Mouse (Mus musculus) spleen, adult 12 weeks (tissue): Measurements from ENCODE around the gene Sigirr.

ENCODE experiments used
- DNase-seq: peaks from one replicate; pipeline ENCODE4 v3.0.0; 2022; ENCODE audit warnings: low spot score

Gene Sigirr

DNA sequence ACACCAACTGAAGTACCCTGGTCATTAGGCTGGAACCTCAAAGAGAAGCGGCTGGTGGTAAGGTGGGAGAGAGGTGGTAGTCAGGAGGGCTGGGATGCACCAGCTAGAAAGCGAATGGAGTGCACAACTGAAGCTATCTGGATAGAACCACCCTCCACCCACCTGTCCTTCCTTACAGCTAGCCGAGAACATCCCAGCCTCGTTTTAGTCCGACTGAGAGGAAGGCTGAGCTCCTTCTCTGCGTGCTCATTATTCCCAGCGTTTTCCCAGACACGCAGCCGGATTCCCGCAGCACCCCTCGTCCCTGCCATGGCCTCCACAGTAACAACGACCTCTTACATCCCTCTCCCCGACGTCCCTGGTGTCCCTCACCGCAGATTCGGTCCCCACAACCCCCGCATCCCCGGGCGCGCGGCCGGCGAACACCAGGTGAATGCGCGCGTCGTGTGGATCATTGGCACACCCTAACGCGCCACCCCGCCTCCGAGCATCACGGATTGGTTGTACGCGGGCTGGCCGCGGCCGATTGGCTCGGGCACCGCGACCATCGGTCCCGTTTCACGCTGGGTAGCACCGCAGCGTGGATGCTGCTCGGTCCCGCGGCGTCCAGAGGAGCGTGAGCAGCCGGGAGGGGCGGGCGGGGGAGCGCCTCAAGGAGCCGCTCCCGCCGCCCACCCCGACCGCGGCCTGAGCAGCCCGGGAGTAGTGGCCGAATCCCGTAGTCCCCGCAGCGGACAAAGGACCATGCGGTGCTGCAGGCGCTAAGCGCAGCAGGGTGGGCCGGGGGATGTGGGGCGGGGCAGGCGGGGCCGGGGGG, 39.7 kb downstream of the Sigirr start, which contains the start of gene B4galnt4:
TSS of gene B4galnt4 (plus strand) at position 679 of the 817 bp plus-strand sequence.
- peak; percentile 27 for DNase-seq

DNA sequence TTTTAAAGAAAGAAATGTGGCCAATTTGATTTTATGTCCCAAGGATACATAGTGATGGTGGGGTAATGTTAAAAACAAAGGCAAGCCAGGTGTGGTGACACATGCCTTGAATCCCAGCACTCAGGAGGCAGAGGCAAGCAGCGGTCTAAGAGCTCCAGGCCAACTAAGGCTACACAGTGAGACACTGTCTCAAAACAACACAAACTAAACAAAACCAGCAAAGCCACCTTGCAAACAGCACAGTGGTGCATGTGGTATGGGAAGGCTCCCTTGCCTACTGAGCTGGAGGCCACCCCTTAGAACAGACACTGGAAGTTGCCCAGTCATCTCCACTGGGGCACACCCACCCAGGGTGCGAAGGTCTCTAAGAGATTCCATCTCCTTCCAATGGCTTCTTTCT, 40.4 kb downstream of the Sigirr start:
- no peak for DNase-seq

DNA sequence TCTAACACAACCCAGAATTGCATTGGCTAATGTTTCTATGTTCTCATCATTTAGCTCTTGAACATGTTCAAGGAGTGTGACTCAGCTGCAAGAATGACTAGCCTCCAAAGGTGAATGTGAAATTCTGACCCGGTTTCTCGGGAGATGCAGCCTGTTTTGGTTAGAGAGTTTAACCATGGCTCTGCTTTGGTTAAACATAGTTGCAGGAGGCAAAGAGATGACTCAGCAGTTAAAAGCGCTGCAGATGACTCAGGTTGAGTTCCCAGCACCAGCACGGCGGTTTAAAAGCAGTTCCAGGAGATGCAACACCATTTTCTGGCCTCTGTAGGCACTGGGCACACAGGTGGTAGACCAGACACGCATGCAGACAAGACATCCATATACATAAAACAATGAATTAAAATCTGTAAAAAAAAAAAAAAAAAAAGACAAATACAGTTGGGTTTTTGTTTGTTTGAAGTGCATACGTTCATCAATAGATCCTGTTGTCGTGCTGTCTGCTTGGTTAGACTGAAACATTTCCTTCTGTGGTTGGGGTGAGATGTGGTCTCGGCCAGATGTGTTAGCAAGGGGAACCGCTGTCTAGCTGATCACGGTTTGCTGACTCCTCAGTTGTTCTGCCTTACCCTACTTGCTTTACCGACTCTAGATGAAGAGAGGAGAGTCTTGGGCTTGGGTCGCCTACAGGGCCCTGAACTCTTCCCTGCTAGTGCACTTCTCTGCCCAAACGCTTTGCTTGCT, 41.6 kb downstream of the Sigirr start:
- no peak for DNase-seq

DNA sequence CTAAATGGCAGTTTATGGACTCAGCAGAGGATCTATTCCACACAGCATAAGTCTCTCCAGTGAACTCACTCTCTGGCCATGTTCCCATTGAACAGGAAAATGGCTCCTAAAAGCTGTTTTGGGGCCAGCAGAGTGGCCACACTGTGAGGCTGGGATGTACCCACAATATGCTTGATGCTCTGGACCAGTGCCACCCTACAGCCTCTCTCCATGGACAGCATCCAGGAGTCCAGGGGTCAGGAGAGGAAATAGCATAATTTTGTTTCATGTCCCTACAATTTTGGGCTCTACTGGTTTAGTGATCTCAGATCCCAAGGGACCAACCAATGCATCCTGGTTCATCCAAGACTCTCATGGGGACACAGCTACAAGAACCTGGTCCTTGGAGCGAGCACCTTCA, 42.8 kb downstream of the Sigirr start:
- no peak for DNase-seq

DNA sequence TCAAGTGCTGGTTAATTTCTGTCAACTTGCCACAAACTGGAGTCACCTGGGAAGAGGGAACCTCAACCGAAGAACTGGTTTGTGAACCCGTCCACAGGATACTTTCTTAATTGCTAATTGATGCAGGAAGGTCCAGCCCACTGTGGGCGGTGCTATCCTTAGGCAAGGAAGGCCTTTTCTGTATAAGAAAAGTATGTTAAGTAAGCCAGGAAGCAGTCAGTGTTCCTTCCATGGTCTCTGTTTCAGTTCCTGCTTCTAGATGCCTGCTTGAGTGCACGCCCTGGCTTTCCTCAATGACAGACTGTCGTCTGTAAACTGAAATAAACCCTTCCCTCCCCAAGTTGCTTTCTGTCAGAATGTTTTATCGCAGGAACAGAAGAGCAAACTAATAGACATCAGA, 43.4 kb downstream of the Sigirr start:
- no peak for DNase-seq

DNA sequence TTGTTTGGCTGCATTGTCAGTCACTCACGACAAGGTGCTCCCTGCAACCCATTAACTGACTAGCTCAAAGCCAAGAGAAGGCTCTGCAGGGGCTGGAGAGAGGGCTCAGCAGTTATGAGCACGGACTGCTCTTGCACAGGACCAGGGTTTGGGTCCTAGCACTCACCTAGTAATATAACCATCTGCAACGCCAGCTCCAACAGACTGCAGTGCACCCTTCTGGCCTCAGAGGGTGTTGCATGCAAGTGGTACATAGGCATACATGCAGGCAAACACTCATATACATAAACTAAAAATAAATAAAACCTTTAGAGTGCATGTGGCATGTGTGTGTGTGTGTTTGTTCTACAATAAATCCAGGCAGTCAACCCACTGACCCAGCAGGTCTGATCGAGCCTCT, 44.6 kb downstream of the Sigirr start:
- DNase-seq = no peak

DNA sequence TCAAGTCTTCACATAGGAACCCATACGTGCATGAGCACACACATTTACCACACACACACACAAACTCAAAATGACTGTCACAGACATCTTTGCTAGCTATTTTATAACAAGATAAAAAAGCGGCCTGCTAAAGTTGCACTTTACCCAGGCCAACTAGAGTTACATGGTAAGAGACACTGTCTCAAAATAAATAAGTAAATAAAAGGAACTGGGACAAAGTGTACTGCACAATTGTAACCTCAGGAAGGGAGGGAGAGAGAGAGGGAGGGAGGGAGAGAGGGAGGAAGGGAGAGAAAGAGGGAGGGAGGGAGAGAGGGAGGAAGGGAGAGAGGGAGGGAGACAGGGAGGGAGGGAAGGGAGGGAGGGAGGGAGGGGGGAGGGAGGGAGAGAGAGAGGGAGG, 48.0 kb downstream of the Sigirr start:
- no peak for DNase-seq

DNA sequence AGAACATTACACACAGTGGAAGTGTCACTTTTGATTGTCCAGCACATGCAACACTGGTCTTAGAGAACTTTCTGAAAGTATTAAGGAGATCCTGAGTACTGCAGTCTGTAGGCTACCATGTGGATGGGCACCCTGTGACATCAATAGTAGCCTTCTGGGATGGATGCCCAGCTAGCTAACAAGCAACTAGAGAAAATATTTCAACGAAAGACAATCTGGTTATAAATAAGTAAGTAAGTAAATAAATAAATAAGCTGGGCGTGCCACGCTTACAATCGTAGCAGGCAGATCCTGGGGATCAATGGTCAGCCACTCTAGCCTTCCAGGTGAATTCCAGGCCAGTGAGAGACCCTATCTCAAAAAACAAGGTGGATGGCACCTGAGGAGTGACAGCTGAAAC, 48.4 kb downstream of the Sigirr start:
- DNase-seq = no peak

DNA sequence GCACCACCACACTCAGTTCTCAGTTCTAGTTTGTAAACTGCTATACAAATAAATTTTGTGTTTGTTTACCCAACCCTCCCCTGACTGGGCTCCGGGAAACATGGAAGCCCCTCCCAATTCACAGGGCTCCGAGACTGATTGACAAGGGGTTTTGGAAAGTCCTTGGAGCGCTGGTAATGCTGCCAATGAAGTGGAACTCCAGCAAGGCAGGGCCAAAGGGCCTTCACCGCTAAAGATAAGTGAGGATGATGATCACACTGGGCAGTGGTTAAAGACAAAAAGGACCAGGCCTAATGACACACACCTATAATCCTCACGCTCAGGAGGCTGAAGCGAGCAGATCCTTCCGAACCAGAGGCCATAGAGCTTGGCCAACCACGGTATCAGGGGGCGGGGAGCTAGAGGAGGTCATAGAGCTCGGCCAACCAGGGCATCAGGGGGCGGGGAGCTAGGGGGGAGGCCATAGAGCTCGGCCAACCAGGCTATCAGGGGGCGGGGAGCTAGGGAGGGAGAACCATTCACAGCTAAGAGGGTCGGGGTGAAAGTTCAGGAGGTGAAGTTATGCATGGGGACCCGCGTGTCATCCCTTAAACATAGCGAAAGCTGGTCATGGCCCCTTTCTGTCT, 49.2 kb downstream of the Sigirr start:
- no peak for DNase-seq

DNA sequence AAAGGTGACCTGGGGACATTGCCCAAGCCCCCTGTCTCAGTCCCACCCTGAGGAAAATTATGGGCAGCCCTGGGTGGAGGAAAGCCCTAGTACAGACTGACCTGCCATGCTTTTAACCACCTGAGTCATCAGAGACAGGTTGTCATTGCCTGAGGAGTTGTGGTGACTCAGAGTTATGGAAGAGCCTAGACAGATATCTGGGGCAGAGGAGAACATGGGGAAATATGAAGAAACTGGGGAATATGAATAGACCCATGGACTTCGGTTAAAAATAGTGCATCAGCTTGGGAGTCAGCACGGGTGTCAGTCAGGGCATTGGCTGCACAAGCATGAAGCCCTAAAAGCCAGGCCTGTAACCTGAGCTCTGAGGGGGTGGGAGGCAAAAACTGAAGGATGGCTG, 51.0 kb downstream of the Sigirr start:
- no peak for DNase-seq

DNA sequence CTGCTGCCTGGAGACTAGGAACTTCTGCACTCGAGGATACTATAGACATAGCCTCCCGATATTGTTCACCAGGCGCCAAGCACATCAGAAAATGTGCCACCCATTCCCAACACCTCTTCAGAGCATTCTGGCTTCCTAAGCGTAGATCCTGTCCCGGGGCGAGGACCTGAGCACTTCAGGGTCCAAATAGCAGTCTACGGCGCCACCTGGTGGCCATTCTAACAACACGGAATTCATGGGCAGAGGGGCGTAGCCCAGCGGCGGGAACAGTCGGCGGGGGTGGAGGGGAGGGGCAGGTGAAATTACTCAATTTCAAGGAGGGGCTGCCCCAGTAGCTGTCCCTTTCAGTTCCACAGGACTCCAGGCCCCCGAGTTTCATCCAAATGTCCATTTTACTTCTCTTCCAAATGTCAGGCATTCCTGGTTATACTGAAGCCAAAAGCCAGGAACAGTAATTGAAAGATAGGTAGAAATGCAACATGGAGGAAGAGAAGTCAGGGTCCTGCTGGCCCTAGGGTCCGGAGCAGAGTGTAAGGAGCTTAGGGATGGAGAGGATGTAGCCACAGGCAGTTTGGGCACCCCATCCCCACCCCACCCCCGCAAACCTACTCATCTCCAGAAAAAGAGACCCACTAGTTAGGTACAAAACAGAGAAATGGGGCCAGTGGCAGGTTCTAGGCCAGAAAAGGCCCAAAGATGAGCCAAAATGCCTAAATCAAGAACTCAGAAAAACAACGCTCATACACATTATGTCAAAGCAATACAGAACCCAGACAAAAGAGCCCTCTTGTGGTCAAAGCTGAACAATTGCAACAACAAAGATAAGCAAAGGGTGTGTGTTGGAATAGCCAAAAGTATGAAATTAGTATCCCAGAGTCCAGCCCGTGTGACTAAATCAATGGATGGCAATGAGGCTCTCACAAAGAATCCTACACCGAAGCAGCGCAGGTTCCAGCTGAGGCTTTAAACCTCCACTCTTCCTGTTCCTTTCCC, 51.9 kb downstream of the Sigirr start:
- DNase-seq = peak; percentile 83

DNA sequence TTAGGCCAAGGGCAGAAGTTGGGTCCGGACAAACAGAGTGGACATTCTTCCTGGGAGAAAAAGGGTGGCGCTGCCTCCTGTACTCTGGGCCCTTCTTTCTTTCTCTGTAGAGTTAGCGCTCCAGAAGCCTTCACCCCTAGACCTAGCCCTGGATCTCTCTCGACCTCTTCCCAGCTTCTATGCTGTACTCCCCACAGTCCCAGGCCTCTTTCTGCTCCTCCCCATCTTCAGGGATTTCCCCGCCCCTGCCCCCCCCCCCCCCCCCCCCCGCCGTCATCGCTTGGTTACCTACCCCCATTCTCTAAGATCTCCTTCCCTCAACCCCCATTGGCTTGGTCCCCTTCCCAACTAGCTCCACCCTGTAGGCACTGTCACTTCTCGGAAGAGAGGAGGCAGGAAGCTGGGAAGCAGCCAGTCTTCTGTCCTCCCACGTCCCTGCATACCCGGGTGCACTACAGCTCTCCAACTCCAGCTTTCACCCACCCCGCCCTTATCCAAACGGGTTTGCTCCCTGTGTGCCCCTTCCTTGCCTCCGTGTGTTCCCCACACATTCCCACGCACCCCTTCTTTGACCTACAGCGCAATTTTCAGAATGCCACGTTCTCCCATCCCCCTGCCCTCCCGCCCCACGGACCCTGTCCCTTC, 52.7 kb downstream of the Sigirr start:
- no peak for DNase-seq

DNA sequence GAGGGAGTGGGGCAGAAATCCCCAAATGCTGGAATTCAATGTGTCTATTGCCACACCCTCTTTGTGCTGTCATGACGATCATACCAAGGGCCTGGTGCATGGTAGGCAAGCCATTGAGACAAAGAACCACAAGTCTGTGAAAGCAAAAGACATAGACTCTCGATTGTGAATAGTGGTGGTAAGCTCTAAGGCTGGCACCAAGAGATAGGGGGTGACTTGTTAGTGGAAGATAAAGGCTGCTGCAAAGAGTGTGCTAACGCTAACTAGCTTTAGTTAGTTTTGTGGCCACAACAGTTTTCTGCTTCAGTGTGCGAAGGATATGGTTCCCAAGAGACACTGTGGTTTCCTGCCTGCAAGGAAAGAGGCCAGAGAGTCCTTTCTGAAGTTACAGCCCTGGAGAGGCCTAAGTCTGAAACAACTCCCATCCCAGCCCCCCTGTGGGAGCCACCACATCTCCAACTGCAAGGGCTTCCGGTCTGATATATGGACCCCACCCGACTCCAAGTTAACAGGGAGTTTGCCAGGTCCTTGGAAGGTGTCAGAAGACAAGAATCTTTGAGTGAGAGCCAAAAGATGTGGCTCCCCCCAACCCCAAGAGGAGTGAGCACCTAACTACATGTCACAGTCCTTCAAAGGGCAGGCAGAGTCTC, 53.3 kb downstream of the Sigirr start:
- DNase-seq = peak; percentile 29

DNA sequence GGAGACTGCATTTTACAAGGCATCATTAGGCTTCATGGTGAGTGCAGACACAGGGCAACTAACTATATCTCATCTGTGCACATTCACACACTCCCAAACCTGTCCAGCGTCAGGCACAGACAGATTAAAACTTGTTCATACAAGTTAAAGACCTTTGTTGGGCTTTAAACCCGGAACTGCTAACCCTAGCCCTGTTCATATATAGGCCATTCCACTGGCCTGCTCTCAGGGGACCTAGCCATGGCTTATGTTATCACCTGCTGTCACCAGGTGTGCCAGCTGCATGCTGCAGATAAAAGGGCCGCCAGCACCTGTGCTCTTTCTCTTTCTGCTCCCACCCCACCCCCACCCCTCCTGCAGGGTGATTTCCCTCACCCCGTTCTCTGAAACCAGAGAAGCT, 57.8 kb downstream of the Sigirr start:
- DNase-seq = no peak

DNA sequence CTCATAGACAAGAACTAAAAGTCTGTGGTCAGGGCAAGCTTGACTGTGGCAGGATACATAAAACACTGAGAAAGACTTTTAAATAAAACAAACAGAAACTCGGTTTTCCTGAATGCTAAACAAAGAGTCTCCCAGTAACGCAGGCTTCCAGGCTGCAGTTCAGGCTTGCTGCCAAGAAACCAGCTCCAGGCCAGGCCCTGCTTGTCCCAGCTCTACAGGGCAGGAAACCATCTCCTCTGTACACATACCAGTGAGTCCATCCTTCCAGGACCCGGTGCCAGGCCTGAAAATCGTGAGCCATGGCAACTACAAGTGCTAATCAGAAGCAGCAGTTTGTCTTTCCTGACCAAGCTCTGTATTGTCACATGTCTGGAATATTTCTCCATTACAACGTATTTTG, 58.7 kb downstream of the Sigirr start:
- DNase-seq = no peak
